Mouse (Mus musculus) liver, embryonic 14.5 days (tissue): Measurements from ENCODE around the gene Csnk1g2. TPM values are rescaled to one million over a fixed set of nuclear protein-coding genes. Genes with fewer than 3 reads are reported as not detected.

Source experiments
- ATAC-seq: fragments of 200-750 bp; cut with Nextera tagmentation; 2 replicates; pipeline ENCODE4 v1.8.0; 2017; ENCODE audit warnings: moderate number of reproducible peaks, mild to moderate bottlenecking, moderate library complexity; ENCODE audit not compliant: insufficient read depth
- DNase-seq, 3 experiments: peaks; one replicate each; pipeline ENCODE4 v3.0.0-alpha.2; 2012 to 2013; ENCODE audit warnings: low read depth in 3 of 3, low spot score in 3 of 3
- H3K27ac ChIP-seq: fragments of 300-500 bp; sonication (generic); 2 replicates; pipeline ENCODE4 v1.5.1; 2014; ENCODE audit warnings: moderate library complexity, mild to moderate bottlenecking, control low read depth, inconsistent platforms
- H3K27me3 ChIP-seq: fragments of 300-500 bp; sonication (generic); 2 replicates; pipeline ENCODE4 v1.6.1; 2014; ENCODE audit warnings: mild to moderate bottlenecking, low read length, moderate library complexity; ENCODE audit not compliant: control insufficient read depth, insufficient read depth
- H3K36me3 ChIP-seq: fragments of 300-500 bp; sonication (generic); replicated peaks from 2 replicates; pipeline ENCODE4 v1.6.1; 2014; ENCODE audit warnings: low read depth; ENCODE audit not compliant: control insufficient read depth, insufficient read depth
- H3K4me1 ChIP-seq, 2 experiments: fragments of 200-500 bp in 1 of 2; fragments of 300-500 bp in 1 of 2; sonication (generic) in 1 of 2; replicated peaks; 2 replicates each; pipeline ENCODE4 v1.6.1; 2012 to 2014; ENCODE audit warnings: antibody characterized with exemption in 1 of 2, inconsistent platforms in 1 of 2, low read length in 1 of 2; ENCODE audit not compliant: control insufficient read depth in 2 of 2, insufficient read depth in 2 of 2
- H3K4me2 ChIP-seq: fragments of 300-500 bp; sonication (generic); 2 replicates; pipeline ENCODE4 v1.6.1; 2014; ENCODE audit warnings: low read depth, mild to moderate bottlenecking, control low read depth, moderate library complexity
- H3K4me3 ChIP-seq, 2 experiments: fragments of 200-500 bp in 1 of 2; fragments of 300-500 bp in 1 of 2; sonication (generic) in 1 of 2; 2 replicates each; pipeline ENCODE4 v1.5.1; 2012 to 2014; ENCODE audit warnings: low read depth in 2 of 2, low read length in 2 of 2, mild to moderate bottlenecking in 2 of 2, control low read depth in 1 of 2, inconsistent platforms in 1 of 2, moderate library complexity in 1 of 2; ENCODE audit not compliant: insufficient read depth in 1 of 2
- H3K9ac ChIP-seq: fragments of 300-500 bp; sonication (generic); replicated peaks from 2 replicates; pipeline ENCODE4 v1.6.1; 2014; ENCODE audit warnings: mild to moderate bottlenecking, control low read depth, moderate library complexity
- H3K9me3 ChIP-seq: fragments of 300-500 bp; sonication (generic); 2 replicates; pipeline ENCODE4 v1.6.1; 2016; ENCODE audit warnings: low read length, mixed read lengths; ENCODE audit not compliant: control insufficient read depth
- CTCF ChIP-seq: IDR thresholded peaks from 2 replicates; pipeline ENCODE4 v1.5.1; 2016; ENCODE audit warnings: antibody characterized with exemption, low read depth, control low read depth
- EP300 ChIP-seq: IDR thresholded peaks from 2 replicates; pipeline ENCODE4 v1.6.1; 2016; ENCODE audit warnings: antibody characterized with exemption, low read depth
- WGBS: fragments of 180-500 bp; shearing (Covaris S2); extraction: QIAGEN DNeasy Blood & Tissue Kit; methylation state at CpG from one replicate; pipeline ENCODE4 v1.1.7; 2014; ENCODE audit not compliant: insufficient replicate concordance; 5-methylcytosine and 5-hydroxymethylcytosine counted together
- polyA plus RNA-seq, 2 experiments: library from polyadenylated mRNA; depleted of rRNA in 1 of 2; stranded (reverse) in 1 of 2; unstranded in 1 of 2; fragments of >200 nt; fragmentation: Nextera tagmentation in 1 of 2; extraction: Ambion mirVana in 1 of 2; gene quantifications; 2 replicates each; pipeline versions ENCODE4 v1.2.1 to v1.2.3; 2012 to 2014

The Csnk1g2 gene
- polyA plus RNA-seq, 2 experiments: 25.5 to 51.3 TPM

DNA sequence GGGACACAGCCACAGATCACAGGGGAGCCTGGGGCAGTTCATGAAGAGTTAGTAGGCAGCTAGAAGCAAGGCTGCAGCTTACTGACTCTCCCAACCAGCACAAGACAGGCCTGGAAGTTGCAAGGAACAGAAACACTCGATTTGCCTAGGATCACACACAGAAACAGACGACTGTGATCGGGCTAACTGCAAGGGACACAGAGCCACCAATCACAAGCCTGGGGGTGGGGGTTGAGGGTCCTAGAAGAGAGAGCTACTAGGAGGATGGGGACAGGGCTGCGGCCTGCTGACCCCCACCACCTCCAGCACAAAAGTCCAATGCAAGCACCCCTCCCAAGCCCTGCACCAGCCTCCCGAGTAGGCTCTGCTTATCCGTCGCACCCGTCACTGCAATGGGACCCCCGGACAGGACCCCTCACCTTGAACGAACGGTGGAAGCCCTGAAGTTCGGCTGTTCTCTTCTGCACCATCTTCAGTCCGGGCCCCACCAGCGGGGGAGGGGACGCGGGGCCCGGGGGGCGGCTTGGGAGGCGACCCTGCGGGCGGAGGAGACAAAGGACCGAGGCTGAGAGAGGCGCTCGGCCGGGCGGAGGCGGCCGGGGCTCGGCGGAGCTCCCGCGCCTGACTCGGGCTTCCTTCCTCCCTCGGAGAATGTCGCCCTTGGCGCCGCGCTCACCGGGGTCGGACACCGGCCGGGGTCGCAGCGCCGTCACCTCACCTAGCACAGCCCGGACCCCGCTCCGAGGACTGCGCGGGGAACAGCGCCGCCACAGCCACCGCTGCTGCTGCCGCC is 53.0 kb downstream of the Csnk1g2 start:
- TF ChIP-seq EP300 (no peak), CTCF (no peak)
- H3K9ac ChIP-seq: peak overlapping the region; percentile 98
- peak overlapping the region; percentile 76 for H3K27ac ChIP-seq
- ATAC-seq (no peak), DNase-seq (no peak)
- no peaks in the 10 kb centered on the region for H3K27me3 ChIP-seq
- H3K9me3 ChIP-seq: no peaks in the 10 kb centered on the region
- peaks cover 52 to 54% of the 10 kb centered on the region in 2 experiments for H3K4me1 ChIP-seq
- peak overlapping the region; percentile 86 to 98 for H3K4me3 ChIP-seq
- H3K4me2 ChIP-seq: peak overlapping the region; percentile 98
- under 1% methylated on average over 53 of the region's 54 CpGs for WGBS
- H3K36me3 ChIP-seq: peaks cover 16% of the 10 kb centered on the region

DNA sequence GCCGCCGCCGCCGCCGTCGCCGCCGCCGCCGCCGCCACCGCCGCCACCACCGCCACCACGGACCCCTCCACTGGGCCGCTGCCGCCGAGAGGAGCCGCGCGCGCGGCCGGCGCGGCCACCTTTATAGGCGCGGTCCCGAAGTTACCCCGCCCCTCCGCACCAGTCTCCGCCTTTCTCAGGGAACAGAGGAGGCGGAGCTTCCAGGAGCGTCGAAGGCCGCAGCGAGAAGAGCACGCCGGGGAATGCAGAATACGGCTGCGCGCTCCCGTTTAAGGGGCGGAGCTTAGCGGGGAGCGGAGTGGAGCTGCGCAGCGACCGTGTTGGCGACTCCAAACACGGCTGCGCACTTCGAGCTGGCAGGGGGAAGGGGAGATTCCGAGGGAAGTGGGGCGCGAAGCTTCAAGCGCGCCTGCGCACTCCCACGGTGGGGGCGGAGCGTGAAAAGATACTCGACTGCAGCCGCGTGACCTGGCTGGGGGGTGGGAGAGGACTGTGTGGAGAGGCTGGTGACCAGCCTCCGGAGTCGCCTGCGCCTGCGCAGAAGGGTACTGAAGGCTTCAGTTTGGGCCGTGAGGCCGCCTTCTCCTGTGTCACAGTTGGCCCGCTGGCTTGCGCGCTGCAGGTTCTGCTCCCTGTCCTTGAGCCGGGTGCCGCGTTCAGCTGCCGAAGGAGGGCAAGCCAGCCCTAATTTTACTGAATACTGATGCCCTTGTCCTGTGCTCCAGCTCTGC is 53.7 kb downstream of the Csnk1g2 start:
- under 1% methylated on average over 61 of the region's 78 CpGs for WGBS
- TF ChIP-seq CTCF (no peak), EP300 (peak; percentile 22)
- no peaks in the 10 kb centered on the region for H3K27me3 ChIP-seq
- peak overlapping the region; percentile 98 for H3K9ac ChIP-seq
- peaks cover 10% of the 10 kb centered on the region for H3K36me3 ChIP-seq
- ATAC-seq (peak; percentile 83), DNase-seq (peak; percentile 95 to 98 (median 96))
- no peaks in the 10 kb centered on the region for H3K9me3 ChIP-seq
- H3K4me1 ChIP-seq: peaks cover 52 to 54% of the 10 kb centered on the region in 2 experiments
- H3K4me3 ChIP-seq: peak overlapping the region; percentile 86 to 98
- peak overlapping the region; percentile 100 for H3K27ac ChIP-seq
- H3K4me2 ChIP-seq: peak overlapping the region; percentile 98

DNA sequence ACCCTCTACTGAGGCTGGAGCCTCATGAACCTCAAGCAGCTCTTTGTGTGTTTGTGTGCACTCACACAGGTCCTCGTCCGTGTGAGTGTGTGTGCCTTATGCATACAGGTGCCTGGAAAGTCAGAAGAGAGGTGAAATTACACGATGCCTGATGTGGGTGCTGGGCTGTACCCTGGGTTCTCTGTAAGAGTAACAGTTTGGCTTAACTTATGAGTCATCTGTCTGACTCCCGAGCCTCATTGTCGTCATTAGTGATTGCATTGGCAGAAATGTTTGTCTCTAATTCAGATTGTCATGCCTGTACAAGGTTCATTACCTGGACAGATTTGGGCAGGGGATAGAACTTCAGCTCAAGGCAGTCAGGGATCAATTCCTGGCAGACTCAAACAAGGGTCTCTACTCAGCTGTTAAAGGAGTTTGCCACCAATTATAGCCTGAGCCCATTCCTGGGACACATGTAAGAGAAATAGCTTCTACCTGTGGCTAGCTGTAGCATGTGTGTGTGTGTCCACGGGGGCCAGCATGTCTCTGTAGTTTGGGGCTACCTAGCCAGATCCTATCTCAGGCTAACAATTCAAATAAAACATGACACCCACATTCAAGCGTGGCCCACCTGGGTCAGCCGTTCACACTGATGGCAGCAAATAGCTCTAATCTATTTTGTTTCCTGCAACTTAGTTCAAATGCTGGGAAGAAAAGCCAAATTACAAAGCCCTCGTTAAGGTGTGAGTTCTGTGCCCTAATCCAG is 54.7 kb downstream of the Csnk1g2 start:
- peaks cover 2% of the 10 kb centered on the region for H3K36me3 ChIP-seq
- DNase-seq (no peak), ATAC-seq (no peak)
- TF ChIP-seq EP300 (no peak), CTCF (no peak)
- peak overlapping the region; percentile 100 for H3K27ac ChIP-seq
- H3K4me1 ChIP-seq: peaks cover 52 to 54% of the 10 kb centered on the region in 2 experiments
- H3K4me2 ChIP-seq: peak overlapping the region; percentile 98
- H3K27me3 ChIP-seq: no peaks in the 10 kb centered on the region
- H3K4me3 ChIP-seq: peak overlapping the region; percentile 65 to 98
- no peaks in the 10 kb centered on the region for H3K9me3 ChIP-seq
- 4% methylated on average over 9 of the region's 9 CpGs for WGBS
- H3K9ac ChIP-seq: peak overlapping the region; percentile 98

DNA sequence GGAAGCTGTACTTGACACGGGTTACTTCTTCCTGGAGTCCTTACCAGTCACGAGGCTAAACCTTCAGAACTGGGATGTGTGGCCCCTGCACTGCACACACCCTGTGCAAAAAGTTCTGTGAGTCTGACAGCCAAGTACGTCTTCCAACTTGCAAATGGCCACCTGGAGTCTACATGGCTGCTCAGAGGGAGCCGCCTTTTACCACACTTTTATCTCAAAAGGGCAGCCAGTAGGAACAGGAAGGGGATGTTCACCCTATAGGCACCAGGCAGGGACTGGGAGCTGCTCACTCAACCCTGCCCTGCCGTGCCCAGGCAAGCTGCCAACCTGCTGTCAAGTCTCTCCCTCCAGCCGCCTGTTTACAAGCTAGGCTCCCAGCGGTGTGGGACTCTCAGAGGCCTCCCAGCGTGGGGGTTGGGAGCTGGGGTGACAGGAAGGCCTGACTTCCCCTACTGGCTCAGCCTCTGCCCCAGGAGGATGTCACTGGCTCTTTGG is 55.4 kb downstream of the Csnk1g2 start, which contains the start of gene Mknk2:
TSS of gene Mknk2 (minus strand) at position 171 of the 495 bp plus-strand sequence.
- DNase-seq: peak; percentile 80 to 82 (median 81)
- Histone ChIP-seq H3K27me3 (no peaks in the 10 kb centered on the region), H3K36me3 (peaks cover 2% of the 10 kb centered on the region; the same call in 1 of the 2 replicates), H3K4me1 (peaks cover 49 to 52% of the 10 kb centered on the region in 2 experiments), H3K4me3 (peak within 1 kb of the TSS; percentile 65 to 98), H3K9ac (peak within 1 kb of the TSS; percentile 98), H3K27ac (peak within 1 kb of the TSS; percentile 100), H3K9me3 (no peaks in the 10 kb centered on the region), H3K4me2 (peak within 1 kb of the TSS; percentile 98)
- 1% methylated on average over 8 of the region's 8 CpGs for WGBS
- ATAC-seq: peak; percentile 63
- TF ChIP-seq CTCF (0 out of 2 replicates have a peak, but pooled peaks have one; percentile 8), EP300 (peak; percentile 67)
